Mouse (Mus musculus): Measurements from ENCODE around the gene Lct. TPM values are rescaled to one million over a fixed set of nuclear protein-coding genes. Genes with fewer than 3 reads are reported as not detected.
"Not testable (repeated sequence)": the region's sequence is repeated elsewhere in the genome, so short reads cannot be mapped to it uniquely, and the experiment has no call there.

The Lct gene
- total RNA-seq, 2 experiments from 2014 or later: 53.8 to 69.6 TPM

GRCm38 (mm10) chr1:128295717-128296528 lies 32.2 kb downstream of the Lct start:
- no peak for DNase-seq (ENCODE audit: low spot score in 2 of 2)

- no peak for DNase-seq (ENCODE audit: low spot score in 2 of 2)
Observed at GRCm38 (mm10) chr1:128295296-128295695, 32.8 kb downstream of the Lct start.

- DNase-seq (ENCODE audit: low spot score in 2 of 2): peak in 1 of 2 experiments; percentile 50
Observed at GRCm38 (mm10) chr1:128293524-128293923, 34.6 kb downstream of the Lct start.

GRCm38 (mm10) chr1:128290295-128290694 lies 37.8 kb downstream of the Lct start:
- peak; percentile 33 to 78 for DNase-seq (ENCODE audit: low spot score in 2 of 2)

- no peak for DNase-seq (ENCODE audit: low spot score in 2 of 2)
Observed at GRCm38 (mm10) chr1:128285136-128285535, 43.0 kb downstream of the Lct start.

- no peak for DNase-seq (ENCODE audit: low spot score in 2 of 2)
Observed at GRCm38 (mm10) chr1:128284157-128284690, 43.9 kb downstream of the Lct start.

- no peak for DNase-seq (ENCODE audit: low spot score in 2 of 2)
Observed at GRCm38 (mm10) chr1:128282924-128283323, 45.2 kb downstream of the Lct start.

- DNase-seq (ENCODE audit: low spot score in 2 of 2): no peak
Observed at GRCm38 (mm10) chr1:128281753-128282152, 46.4 kb downstream of the Lct start.

GRCm38 (mm10) chr1:128278563-128278962 lies 49.6 kb downstream of the Lct start:
- no peak for DNase-seq (ENCODE audit: low spot score in 2 of 2)

- no peak for DNase-seq (ENCODE audit: low spot score in 2 of 2)
Observed at GRCm38 (mm10) chr1:128275908-128276307, 52.2 kb downstream of the Lct start.

GRCm38 (mm10) chr1:128270731-128271130 lies 57.4 kb downstream of the Lct start:
- DNase-seq (ENCODE audit: low spot score in 2 of 2): no peak

GRCm38 (mm10) chr1:128267061-128267460 lies 61.1 kb downstream of the Lct start:
- DNase-seq (ENCODE audit: low spot score in 2 of 2): not testable (repeated sequence)

GRCm38 (mm10) chr1:128244727-128245355 lies 83.3 kb downstream of the Lct start:
- no peak for DNase-seq (ENCODE audit: low spot score in 2 of 2)

- DNase-seq (ENCODE audit: low spot score in 2 of 2): peak; percentile 91 to 97
Observed at GRCm38 (mm10) chr1:128243996-128244726, 84.0 kb downstream of the Lct start.

- peak in 1 of 2 experiments; percentile 14 for DNase-seq (ENCODE audit: low spot score in 2 of 2)
Observed at GRCm38 (mm10) chr1:128243627-128243995, 84.5 kb downstream of the Lct start, which contains the start of gene Ubxn4. TSS of gene Ubxn4 (plus strand) at chr1:128243964.

- no peak for DNase-seq (ENCODE audit: low spot score in 2 of 2)
Observed at GRCm38 (mm10) chr1:128235181-128235580, 92.9 kb downstream of the Lct start.

Other genes starting within 250 kb of the Lct start
- gene Zranb3, start 225.3 kb downstream of the Lct start, total RNA-seq (2021): 1 to 10 TPM; 6.9 to 7.0 TPM
- 100 to 1,000 TPM; 206 to 228 TPM for gene R3hdm1, start 225.0 kb downstream of the Lct start, total RNA-seq (2021)
- gene Ubxn4, start 84.4 kb downstream of the Lct start, total RNA-seq (2021): 10 to 100 TPM; 61.2 to 62.2 TPM
- 10 to 100 TPM; 13.1 to 13.6 TPM for gene Mcm6, start 31.3 kb upstream of the Lct start, total RNA-seq (2021)
- gene Dars, start 89.0 kb upstream of the Lct start, total RNA-seq (2021): 10 to 100 TPM; 66.5 to 68.7 TPM